In genomic region chr1:132007282-132007815, GRCm38 (mm10) we compare ENCODE assay signal across 8 mouse cellular contexts. TPM values are rescaled to one million over a fixed set of nuclear protein-coding genes. Genes with fewer than 3 reads are reported as not detected.
A peak's percentile ranks its signal among the peaks of the same experiment; 100 is the strongest.
DNase-seq lines count a peak whose midpoint lies in the region; ATAC-seq and TF ChIP-seq lines count a peak whose summit lies in the region.

Gene Elk4 (plus strand): TSS chr1:132007607.

- dilution Hi-C loops in CH12.LX (cut with MboI; ENCODE audit: extremely low pct_ligation_motif_present, extremely low pct_unique_long_range_greater_than_20kb, low sequenced_read_pairs) = no loop called here

- TF ChIP-seq EP300 in CH12.LX (IDR thresholded peaks at IDR 0.05; ENCODE audit: low read length) = no peak
- peak; percentile 69; the same call in 1 of the 2 replicates for TF ChIP-seq EP300 in heart, postnatal 0 days (IDR thresholded peaks at IDR 0.05; ENCODE audit: low read depth)
- 0 out of 2 replicates have a peak, but pooled peaks have one; percentile 46 for TF ChIP-seq EP300 in liver, postnatal 0 days (IDR thresholded peaks at IDR 0.05; ENCODE audit: low read depth)

- no peak for TF ChIP-seq RAD21 in CH12.LX (IDR thresholded peaks at IDR 0.05; ENCODE audit: low read depth, low read length)

- no peaks in the 10 kb centered on the region for H3K27me3 ChIP-seq in CH12.LX (replicated peaks)
- no peaks in the 10 kb centered on the region for H3K27me3 ChIP-seq in forebrain, embryonic 12.5 days
- no peaks in the 10 kb centered on the region for H3K27me3 ChIP-seq in heart, postnatal 0 days (ENCODE audit: control insufficient read depth, insufficient read depth, low read length)
- H3K27me3 ChIP-seq in liver, postnatal 0 days (ENCODE audit: insufficient read depth, low read length) = no peaks in the 10 kb centered on the region
- H3K27me3 ChIP-seq in neural tube, embryonic 14.5 days (ENCODE audit: control insufficient read depth, insufficient read depth, low read length) = no peaks in the 10 kb centered on the region

- in situ Hi-C loops in CH12.LX (cut with MboI; ENCODE audit: low pct_ligation_motif_present, low pct_unique_long_range_greater_than_20kb, low sequenced_read_pairs) = loop anchor here (5.0 kb wide), 2 partner anchors 35 to 100 kb away; no protein-coding TSS in a partner anchor

- ATAC-seq in forebrain, embryonic 12.5 days (ENCODE audit: low FRiP score) = peak; percentile 94
- peak; percentile 88 for ATAC-seq in heart, postnatal 0 days (ENCODE audit: insufficient read depth, low read depth)
- peak; percentile 83 for ATAC-seq in liver, postnatal 0 days
- peak; percentile 94 for ATAC-seq in neural tube, embryonic 14.5 days (ENCODE audit: low read depth)

- H3K4me3 ChIP-seq in CH12.LX (replicated peaks in 1 of 3; ENCODE audit: low read depth in 2 of 3, low read length in 2 of 3, poor library complexity in 1 of 3) = peak within 1 kb of the TSS; percentile 77 to 88 (median 79)
- peak within 1 kb of the TSS; percentile 89 for H3K4me3 ChIP-seq in forebrain, embryonic 12.5 days (replicated peaks)
- peak within 1 kb of the TSS; percentile 83 for H3K4me3 ChIP-seq in heart, postnatal 0 days (ENCODE audit: low read depth, low read length)
- peak within 1 kb of the TSS; percentile 83 for H3K4me3 ChIP-seq in liver, postnatal 0 days (ENCODE audit: low read depth, low read length)
- peak within 1 kb of the TSS; percentile 93 for H3K4me3 ChIP-seq in neural tube, embryonic 14.5 days (ENCODE audit: low read depth, low read length)

- H3K36me3 ChIP-seq in CH12.LX (replicated peaks in 1 of 2; ENCODE audit: control insufficient read depth in 1 of 2, insufficient read depth in 1 of 2, low read length in 1 of 2) = no peaks in the 10 kb centered on the region
- H3K36me3 ChIP-seq in forebrain, embryonic 12.5 days (replicated peaks) = no peaks in the 10 kb centered on the region
- no peaks in the 10 kb centered on the region for H3K36me3 ChIP-seq in heart, postnatal 0 days (replicated peaks; ENCODE audit: control insufficient read depth, insufficient read depth, low read length)
- H3K36me3 ChIP-seq in liver, postnatal 0 days (replicated peaks; ENCODE audit: insufficient read depth, low read length) = no peaks in the 10 kb centered on the region
- H3K36me3 ChIP-seq in neural tube, embryonic 14.5 days (ENCODE audit: control insufficient read depth, insufficient read depth, low read length) = no peaks in the 10 kb centered on the region

- no peaks in the 10 kb centered on the region for H3K9me3 ChIP-seq in CH12.LX (replicated peaks; ENCODE audit: low read length)
- no peaks in the 10 kb centered on the region for H3K9me3 ChIP-seq in forebrain, embryonic 12.5 days
- no peaks in the 10 kb centered on the region for H3K9me3 ChIP-seq in heart, postnatal 0 days (replicated peaks; ENCODE audit: control insufficient read depth, low read length)
- H3K9me3 ChIP-seq in liver, postnatal 0 days (ENCODE audit: low read length) = no peaks in the 10 kb centered on the region
- no peaks in the 10 kb centered on the region for H3K9me3 ChIP-seq in neural tube, embryonic 14.5 days (ENCODE audit: control insufficient read depth, low read length)

- peak within 1 kb of the TSS; percentile 98 for H3K27ac ChIP-seq in CH12.LX (ENCODE audit: insufficient read depth, low read depth)
- peak within 1 kb of the TSS; percentile 97 for H3K27ac ChIP-seq in forebrain, embryonic 12.5 days
- H3K27ac ChIP-seq in heart, postnatal 0 days (ENCODE audit: low read depth) = peak within 1 kb of the TSS; percentile 100
- peak within 1 kb of the TSS; percentile 100 for H3K27ac ChIP-seq in liver, postnatal 0 days (ENCODE audit: low read depth)
- peak within 1 kb of the TSS; percentile 97 for H3K27ac ChIP-seq in neural tube, embryonic 14.5 days (ENCODE audit: low read depth, low read length)

- peak within 1 kb of the TSS; percentile 95 for H3K9ac ChIP-seq in CH12.LX (ENCODE audit: insufficient read depth, low read depth)
- peak within 1 kb of the TSS; percentile 94 for H3K9ac ChIP-seq in forebrain, embryonic 12.5 days
- H3K9ac ChIP-seq in heart, postnatal 0 days (replicated peaks; ENCODE audit: low read depth, low read length) = peak within 1 kb of the TSS; percentile 96
- H3K9ac ChIP-seq in liver, postnatal 0 days (replicated peaks) = peak within 1 kb of the TSS; percentile 97
- H3K9ac ChIP-seq in neural tube, embryonic 14.5 days (replicated peaks; ENCODE audit: low read depth, low read length) = peak within 1 kb of the TSS; percentile 94

- no peak for TF ChIP-seq CTCF in CH12.LX (conservative IDR thresholded peaks at IDR 0.05 in 1 of 2, IDR thresholded peaks at IDR 0.05 in 1 of 2; ENCODE audit: low read depth in 2 of 2, low read length in 2 of 2)
- no peak for TF ChIP-seq CTCF in heart, postnatal 0 days (IDR thresholded peaks at IDR 0.05; ENCODE audit: low read depth)
- no peak for TF ChIP-seq CTCF in liver, postnatal 0 days (IDR thresholded peaks at IDR 0.05; ENCODE audit: low read depth)

- DNase-seq in CH12.LX (ENCODE audit: extremely low read depth) = peak; percentile 82
- DNase-seq in c-Kit-positive CD71-positive TER-119-negative erythroid progenitor cells, embryonic 14.5 days (ENCODE audit: low read depth) = peak; percentile 75
- peak; percentile 88 for DNase-seq in heart, postnatal 0 days (ENCODE audit: low spot score)
- DNase-seq in large intestine, adult 2 months (ENCODE audit: low read depth, low spot score) = peak; percentile 78
- peak; percentile 95 for DNase-seq in liver, postnatal 0 days
- DNase-seq in testis, postnatal 10 days (ENCODE audit: low spot score) = peak; percentile 94

- peaks cover 28% of the 10 kb centered on the region for H3K79me2 ChIP-seq in CH12.LX (replicated peaks; ENCODE audit: control insufficient read depth, extremely low read depth, insufficient read depth, poor library complexity, severe bottlenecking)

- peaks cover 15 to 49% of the 10 kb centered on the region in 2 experiments; a peak in 3 of 4 replicates for H3K4me1 ChIP-seq in CH12.LX (ENCODE audit: control insufficient read depth in 1 of 2, insufficient read depth in 2 of 2)
- H3K4me1 ChIP-seq in forebrain, embryonic 12.5 days = peaks cover 18% of the 10 kb centered on the region
- H3K4me1 ChIP-seq in heart, postnatal 0 days (ENCODE audit: control insufficient read depth, insufficient read depth) = peaks cover 16% of the 10 kb centered on the region
- H3K4me1 ChIP-seq in liver, postnatal 0 days (ENCODE audit: insufficient read depth) = peaks cover 40% of the 10 kb centered on the region
- H3K4me1 ChIP-seq in neural tube, embryonic 14.5 days (ENCODE audit: control insufficient read depth, insufficient read depth, low read length) = peaks cover 10% of the 10 kb centered on the region

- WGBS in forebrain, embryonic 12.5 days = 0% methylated on average over 50 of the region's 61 CpGs
- under 1% methylated on average over 53 of the region's 61 CpGs for WGBS in heart, postnatal 0 days
- under 1% methylated on average over 59 of the region's 61 CpGs for WGBS in large intestine, adult 2 months
- WGBS in liver, postnatal 0 days (ENCODE audit: insufficient replicate concordance) = under 1% methylated on average over 41 of the region's 61 CpGs
- WGBS in neural tube, embryonic 14.5 days = under 1% methylated on average over 41 of the region's 61 CpGs

- TF ChIP-seq POLR2A in CH12.LX (IDR thresholded peaks at IDR 0.05; ENCODE audit: low read depth, low read length) = peak; percentile 79

- H3K4me2 ChIP-seq in CH12.LX (ENCODE audit: insufficient read depth, low read depth, poor library complexity, severe bottlenecking) = peak within 1 kb of the TSS; percentile 80
- H3K4me2 ChIP-seq in forebrain, embryonic 12.5 days = peak within 1 kb of the TSS; percentile 79
- peak within 1 kb of the TSS; percentile 79 for H3K4me2 ChIP-seq in heart, postnatal 0 days (ENCODE audit: low read depth, low read length)
- H3K4me2 ChIP-seq in liver, postnatal 0 days (ENCODE audit: low read depth, low read length) = peak within 1 kb of the TSS; percentile 82
- peak within 1 kb of the TSS; percentile 68 for H3K4me2 ChIP-seq in neural tube, embryonic 14.5 days (ENCODE audit: low read depth, low read length)

TF ChIP-seq in CH12.LX, 34 proteins besides CTCF, POLR2A, EP300 and RAD21 (continues in another document):
- TF ChIP-seq MYC (IDR thresholded peaks at IDR 0.05; ENCODE audit: low read depth, low read length) (no peak), ZKSCAN1 (IDR thresholded peaks at IDR 0.05; ENCODE audit: borderline replicate concordance, low read depth, low read length) (no peak), IRF4 (IDR thresholded peaks at IDR 0.05; ENCODE audit: low read depth, low read length) (no peak), GABPA (IDR thresholded peaks at IDR 0.05; ENCODE audit: insufficient replicate concordance, low read depth, low read length) (no peak), ZC3H11A (IDR thresholded peaks at IDR 0.05; ENCODE audit: low read depth, low read length) (no peak), ZNF384 (IDR thresholded peaks at IDR 0.05; ENCODE audit: low read depth, low read length) (no peak), MEF2A (IDR thresholded peaks at IDR 0.05; ENCODE audit: borderline replicate concordance, low read depth, low read length) (peak; percentile 8; the same call in 1 of the 2 replicates), UBTF (IDR thresholded peaks at IDR 0.05; ENCODE audit: low read depth, low read length) (peak; percentile 90; the same call in 1 of the 2 replicates), NRF1 (IDR thresholded peaks at IDR 0.05; ENCODE audit: low read depth, low read length) (0 out of 2 replicates have a peak, but pooled peaks have one; percentile 8), BHLHE40 (IDR thresholded peaks at IDR 0.05; ENCODE audit: low read depth, low read length) (no peak), PAX5 (IDR thresholded peaks at IDR 0.05; ENCODE audit: low read length) (no peak), JUN (IDR thresholded peaks at IDR 0.05; ENCODE audit: insufficient read depth, low read depth, low read length) (no peak), TCF12 (IDR thresholded peaks at IDR 0.05; ENCODE audit: low read depth, low read length) (peak; percentile 65), MXI1 (IDR thresholded peaks at IDR 0.05; ENCODE audit: low read depth, low read length) (peak; percentile 49), POLR2AphosphoS2 (IDR thresholded peaks at IDR 0.05; ENCODE audit: low read depth, low read length) (peak; percentile 74), MAZ (IDR thresholded peaks at IDR 0.05; ENCODE audit: low read depth, low read length) (peak; percentile 91)

RNA-seq across cellular contexts. Expression of gene Elk4, which starts in this region (rescaled TPM):
- total RNA-seq in CH12.LX (2012; rRNA removed) (18.9 and 21.0 TPM in 2 replicates), CH12.LX (2014; rRNA removed) (12.8 and 16.8 TPM in 2 replicates)
- polyA plus RNA-seq in CH12.LX (2012; ENCODE audit: insufficient read length, low read depth) = 16.1 and 17.4 TPM in 2 replicates
- polyA plus RNA-seq in forebrain, embryonic 12.5 days (2016; fragmentation: Nextera tagmentation; extraction: Ambion mirVana) = 16.9 and 19.9 TPM in 2 replicates
- total RNA-seq in heart, postnatal 0 days (2014; rRNA removed; ENCODE audit: low replicate concordance) = 32.9 and 35.3 TPM in 2 replicates
- 10.5 and 13.3 TPM in 2 replicates for polyA plus RNA-seq in heart, postnatal 0 days (2015; fragmentation: Nextera tagmentation; extraction: Ambion mirVana)
- polyA plus RNA-seq in large intestine, adult 2 months (2012; rRNA removed) = 14.3 and 17.9 TPM in 2 replicates
- 10.7 and 14.6 TPM in 2 replicates for polyA plus RNA-seq in liver, postnatal 0 days (2015; fragmentation: Nextera tagmentation; extraction: Ambion mirVana)
- 13.8 and 16.2 TPM in 2 replicates for polyA plus RNA-seq in neural tube, embryonic 14.5 days (2014; fragmentation: Nextera tagmentation; extraction: Ambion mirVana)

Comparison
In these comparisons a context has a peak if more than half of its experiments do, and no peak if none do; other contexts are left out.
1. Peak in every context shown above with its lines: DNase-seq, ATAC-seq, H3K4me3 ChIP-seq and H3K27ac ChIP-seq.